Mouse (Mus musculus): ENCODE measurements around the gene Fam187b. TPM values are rescaled to one million over a fixed set of nuclear protein-coding genes. Genes with fewer than 3 reads are reported as not detected.
"Not testable (repeated sequence)": the region's sequence is repeated elsewhere in the genome, so short reads cannot be mapped to it uniquely, and the experiment has no call there.

The Fam187b gene
- 1.1 and 1.4 TPM in 2 replicates for polyA plus RNA-seq (2015; fragmentation: Nextera tagmentation; extraction: Ambion mirVana)

DNA sequence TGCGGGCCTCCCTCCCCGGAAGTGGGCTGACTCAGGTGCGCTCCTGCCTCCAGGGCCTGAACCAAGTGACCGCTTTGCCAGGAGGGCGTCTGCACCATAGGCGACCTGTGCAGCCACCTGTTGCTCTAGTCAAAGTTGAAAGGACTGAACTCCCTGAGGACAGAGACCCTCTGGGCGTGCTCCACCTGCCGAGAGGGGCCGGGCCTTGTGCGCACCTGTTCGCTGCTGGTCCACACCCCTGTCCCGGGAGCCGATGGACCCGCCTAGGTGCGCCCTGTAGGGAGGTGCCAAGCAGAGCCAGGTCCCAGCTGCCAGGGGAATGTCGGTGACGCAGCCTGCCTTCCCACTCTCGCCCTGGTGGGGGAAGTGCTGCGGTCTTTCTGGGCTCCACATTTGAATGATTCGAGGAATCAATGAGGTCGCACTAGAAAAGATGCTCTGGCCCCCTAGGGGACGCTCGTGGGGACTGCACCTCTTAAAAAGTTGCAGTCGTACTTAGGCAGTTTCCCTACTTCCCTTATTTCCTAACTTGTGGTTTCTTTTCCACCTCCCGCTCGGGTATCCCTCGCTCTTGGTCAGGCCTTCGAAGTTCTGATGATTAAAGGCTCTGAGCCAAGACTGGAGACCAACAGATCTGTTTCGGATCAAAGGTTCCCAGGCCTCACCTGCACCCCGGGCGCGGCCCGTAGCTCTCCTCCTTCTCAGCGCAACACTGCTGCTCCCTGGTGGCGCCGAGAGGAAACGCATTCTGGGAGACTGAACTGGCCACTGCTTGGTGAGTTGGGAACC is at the start of gene Fam187b:
Gene Fam187b, plus strand, starts transcription at position 290 of the 789 bp plus-strand sequence.
- Histone ChIP-seq H3K4me3 (peak within 1 kb of the TSS; percentile 56), H3K27ac (replicated peaks) (no peak within 1 kb of the TSS), H3K36me3 (no peaks in the 10 kb centered on the region), H3K4me2 (peak within 1 kb of the TSS; percentile 78), H3K9me3 (no peaks in the 10 kb centered on the region), H3K9ac (peak within 1 kb of the TSS; percentile 78), H3K27me3 (replicated peaks) (peaks cover 22% of the 10 kb centered on the region), H3K4me1 (peaks cover 11% of the 10 kb centered on the region)
- peak; percentile 49; the same call in 1 of the 2 replicates for ATAC-seq (ENCODE audit: extremely low read depth, insufficient number of reproducible peaks, low FRiP score, low TSS enrichment)
- 2% methylated on average over 37 of the region's 37 CpGs for WGBS

DNA sequence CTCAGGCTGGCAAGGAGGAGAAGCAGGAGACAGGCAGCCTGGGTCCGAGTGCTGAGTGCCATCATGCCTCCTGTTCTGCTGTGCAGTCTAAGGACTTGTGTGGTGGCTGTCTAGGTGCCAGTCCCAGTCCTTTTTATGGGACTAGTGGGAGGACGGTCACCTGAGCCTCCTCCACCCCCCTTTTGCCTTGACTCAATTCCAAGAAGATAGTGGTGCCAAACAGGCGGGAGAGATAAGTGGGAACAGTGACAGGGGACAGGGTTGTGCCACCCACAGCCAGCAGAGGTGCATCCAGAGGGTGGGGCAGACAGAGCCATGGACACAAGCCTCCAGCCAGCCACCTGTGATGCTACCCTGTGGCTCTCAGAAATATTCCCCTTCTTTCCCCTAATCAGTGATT is 49.5 kb upstream of the Fam187b start:
- no peaks in the 10 kb centered on the region for H3K36me3 ChIP-seq
- no peak overlapping the region for H3K9ac ChIP-seq
- H3K4me3 ChIP-seq, result no peak overlapping the region
- no peaks in the 10 kb centered on the region for H3K4me1 ChIP-seq
- no peak overlapping the region for H3K27ac ChIP-seq (replicated peaks)
- 37% methylated on average over 3 of the region's 3 CpGs for WGBS
- H3K27me3 ChIP-seq (replicated peaks), result 0 out of 2 replicates have a peak, but pooled peaks cover 3% of the 10 kb centered on the region
- H3K9me3 ChIP-seq, result no peaks in the 10 kb centered on the region
- H3K4me2 ChIP-seq, result no peak overlapping the region
- ATAC-seq (ENCODE audit: extremely low read depth, insufficient number of reproducible peaks, low FRiP score, low TSS enrichment), result no peak

DNA sequence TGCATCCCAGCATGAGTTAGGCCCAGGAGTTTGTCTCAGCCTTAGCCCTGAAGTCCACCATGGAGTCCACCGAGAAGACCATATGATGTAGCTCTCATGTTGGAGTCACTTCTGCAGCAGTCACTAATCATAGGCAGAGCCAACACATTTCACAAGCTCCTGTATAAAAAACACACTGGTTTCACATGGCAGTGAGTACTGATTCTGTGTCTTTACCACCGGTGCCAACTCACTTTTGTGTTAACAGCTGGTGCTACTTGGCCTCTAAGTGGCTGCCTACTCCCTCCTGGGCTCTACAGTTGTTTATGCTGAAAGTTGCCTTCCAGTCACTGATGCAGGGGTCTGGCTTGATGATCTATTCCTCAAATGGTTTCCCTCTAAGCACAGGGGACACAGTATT is 49.0 kb upstream of the Fam187b start, which contains the start of gene Hamp2:
Gene Hamp2, minus strand, starts transcription at position 101 of the 400 bp plus-strand sequence.
- H3K27me3 ChIP-seq (replicated peaks); H3K27ac ChIP-seq (replicated peaks); H3K4me1 ChIP-seq; ATAC-seq (ENCODE audit: extremely low read depth, insufficient number of reproducible peaks, low FRiP score, low TSS enrichment); H3K36me3 ChIP-seq; H3K4me2 ChIP-seq; H3K9me3 ChIP-seq; H3K4me3 ChIP-seq; H3K9ac ChIP-seq: not testable (repeated sequence)
- 68% methylated on average over 2 of the region's 2 CpGs for WGBS

DNA sequence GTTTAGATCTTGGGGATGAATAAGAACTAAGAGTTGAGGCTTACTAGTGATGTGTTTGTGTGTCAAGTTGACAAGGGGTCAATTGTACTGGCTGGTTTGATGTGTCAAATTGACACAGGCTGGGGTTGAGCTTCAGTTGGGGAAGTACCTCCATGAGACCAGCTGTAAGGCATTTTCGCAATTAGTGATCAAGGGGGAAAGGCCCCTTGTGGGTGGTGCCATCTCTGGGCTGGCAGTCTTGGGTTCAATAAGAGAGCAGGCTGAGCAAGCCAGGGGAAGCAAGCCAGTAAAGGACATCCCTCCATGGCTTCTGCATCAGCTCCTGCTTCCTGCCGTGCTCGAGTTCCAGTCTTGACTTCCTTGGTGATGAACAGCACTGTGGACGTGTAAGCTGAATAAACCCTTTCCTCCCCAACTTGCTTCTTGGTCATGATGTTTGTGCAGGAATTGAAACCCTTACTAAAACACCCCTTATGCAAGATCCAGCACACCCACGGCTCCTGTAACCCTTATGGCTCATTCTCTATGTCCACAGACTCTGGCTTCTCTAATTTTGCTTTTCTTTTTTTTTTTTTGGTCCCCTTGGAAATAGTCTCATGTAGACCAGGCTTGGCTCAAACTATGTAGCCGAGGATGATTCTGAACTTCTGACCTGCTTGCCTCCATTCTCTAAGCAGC is 38.0 kb upstream of the Fam187b start:
- 64% methylated on average over 6 of the region's 6 CpGs for WGBS
- H3K36me3 ChIP-seq; H3K9ac ChIP-seq; H3K4me2 ChIP-seq; ATAC-seq (ENCODE audit: extremely low read depth, insufficient number of reproducible peaks, low FRiP score, low TSS enrichment); H3K9me3 ChIP-seq; H3K4me1 ChIP-seq; H3K27me3 ChIP-seq (replicated peaks); H3K27ac ChIP-seq (replicated peaks); H3K4me3 ChIP-seq: not testable (repeated sequence)

DNA sequence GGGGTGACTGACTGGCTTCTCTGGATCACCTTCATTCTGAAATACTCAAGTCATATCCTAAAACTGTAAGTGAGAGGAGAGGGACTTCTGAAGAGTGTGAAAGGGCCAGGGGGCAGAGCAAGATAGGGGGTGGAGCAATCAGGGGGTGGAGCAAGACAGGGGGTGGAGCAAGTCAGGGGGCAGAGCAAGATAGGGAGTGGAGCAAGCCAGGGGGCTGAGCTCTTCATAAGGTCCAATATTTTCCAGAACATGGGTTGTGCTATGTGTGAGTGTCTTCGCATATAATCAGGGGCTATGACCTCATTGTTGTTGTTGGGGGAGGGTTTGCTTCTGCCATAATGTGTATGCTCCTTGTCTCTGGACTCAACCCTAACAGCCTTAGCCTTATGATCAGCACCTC is 33.5 kb upstream of the Fam187b start:
- not testable (repeated sequence) for H3K4me1 ChIP-seq; H3K4me2 ChIP-seq; ATAC-seq (ENCODE audit: extremely low read depth, insufficient number of reproducible peaks, low FRiP score, low TSS enrichment); H3K36me3 ChIP-seq; H3K27me3 ChIP-seq (replicated peaks); H3K27ac ChIP-seq (replicated peaks); H3K9me3 ChIP-seq; H3K9ac ChIP-seq; H3K4me3 ChIP-seq
- WGBS, result 64% methylated on average over 1 of the region's 1 CpGs

DNA sequence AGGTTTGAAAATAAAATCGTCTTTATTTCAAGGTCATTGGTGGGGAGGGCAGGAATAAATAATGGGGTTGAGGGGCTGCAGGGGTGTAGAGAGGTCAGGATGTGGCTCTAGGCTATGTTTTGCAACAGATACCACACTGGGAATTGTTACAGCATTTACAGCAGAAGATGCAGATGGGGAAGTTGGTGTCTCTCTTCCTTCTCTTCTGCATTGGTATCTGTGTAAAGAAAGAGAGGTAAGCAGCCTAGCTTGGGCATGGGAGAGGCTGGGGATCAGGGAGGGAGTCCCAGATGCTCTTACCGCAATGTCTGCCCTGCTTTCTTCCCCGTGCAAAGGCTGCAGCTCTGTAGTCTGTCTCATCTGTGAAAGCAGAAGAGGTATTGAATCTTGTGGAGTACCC is 31.2 kb upstream of the Fam187b start:
- peaks cover 16% of the 10 kb centered on the region for H3K36me3 ChIP-seq
- H3K4me1 ChIP-seq; H3K9me3 ChIP-seq; H3K27ac ChIP-seq (replicated peaks); H3K9ac ChIP-seq; H3K4me2 ChIP-seq; H3K4me3 ChIP-seq; ATAC-seq (ENCODE audit: extremely low read depth, insufficient number of reproducible peaks, low FRiP score, low TSS enrichment); H3K27me3 ChIP-seq (replicated peaks): not testable (repeated sequence)
- 39% methylated on average over 3 of the region's 3 CpGs for WGBS

DNA sequence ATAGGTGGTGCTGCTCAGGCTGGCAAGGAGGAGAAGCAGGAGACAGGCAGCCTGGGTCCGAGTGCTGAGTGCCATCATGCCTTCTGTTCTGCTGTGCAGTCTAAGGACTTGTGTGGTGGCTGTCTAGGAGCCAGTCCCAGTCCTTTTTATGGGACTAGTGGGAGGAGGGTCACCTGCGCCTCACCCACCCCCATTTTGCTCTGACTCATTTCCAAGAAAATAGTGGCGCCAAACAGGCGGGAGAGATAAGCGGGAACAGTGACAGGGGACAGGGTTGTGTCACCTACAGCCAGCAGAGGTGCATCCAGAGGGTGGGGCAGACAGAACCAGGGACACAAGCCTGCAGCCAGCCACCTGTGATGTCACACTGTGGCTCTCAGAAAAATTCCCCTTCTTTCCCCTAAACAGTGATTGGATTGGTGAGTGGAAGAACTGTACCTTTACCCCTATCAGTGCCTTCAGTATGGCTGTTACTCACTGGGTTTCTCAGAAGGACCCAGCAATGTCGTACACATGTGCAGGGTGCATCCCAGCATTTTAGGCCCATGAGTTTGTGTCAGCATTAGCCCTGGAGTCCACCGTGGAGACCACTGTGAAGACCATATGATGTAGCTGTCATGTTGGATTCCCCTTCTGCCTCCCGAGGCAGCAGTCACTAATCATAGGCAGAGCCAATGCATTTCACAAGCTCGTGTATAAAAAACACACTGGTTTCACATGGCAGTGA is 29.5 kb upstream of the Fam187b start, which contains the start of gene Hamp:
Gene Hamp, minus strand, starts transcription at position 124 of the 727 bp plus-strand sequence.
- H3K4me3 ChIP-seq, result no peak within 1 kb of the TSS
- no peaks in the 10 kb centered on the region for H3K9me3 ChIP-seq
- WGBS, result 49% methylated on average over 9 of the region's 9 CpGs
- no peaks in the 10 kb centered on the region for H3K4me1 ChIP-seq
- H3K36me3 ChIP-seq, result peaks cover 23% of the 10 kb centered on the region
- ATAC-seq (ENCODE audit: extremely low read depth, insufficient number of reproducible peaks, low FRiP score, low TSS enrichment), result no peak
- H3K27me3 ChIP-seq (replicated peaks), result no peaks in the 10 kb centered on the region
- no peak within 1 kb of the TSS for H3K27ac ChIP-seq (replicated peaks)
- H3K4me2 ChIP-seq, result no peak within 1 kb of the TSS
- no peak within 1 kb of the TSS for H3K9ac ChIP-seq

DNA sequence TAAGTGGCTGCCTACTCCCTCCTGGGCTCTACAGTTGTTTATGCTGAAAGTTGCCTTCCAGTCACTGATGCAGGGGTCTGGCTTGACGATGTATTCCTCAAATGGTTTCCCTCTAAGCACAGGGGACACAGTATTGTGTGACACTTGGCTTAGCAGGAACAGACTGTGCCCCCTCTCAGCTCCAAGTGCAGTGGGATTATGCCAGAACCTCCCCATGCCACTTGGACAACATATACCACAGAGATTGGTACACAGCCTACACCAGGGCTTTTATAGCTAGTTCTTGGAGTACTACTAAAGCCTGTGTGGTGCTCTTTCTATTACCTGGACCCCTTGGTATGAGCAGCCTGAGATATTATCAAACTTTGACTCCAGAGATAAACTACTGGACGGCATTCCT is 28.9 kb upstream of the Fam187b start:
- H3K4me3 ChIP-seq; H3K9me3 ChIP-seq; H3K27ac ChIP-seq (replicated peaks); ATAC-seq (ENCODE audit: extremely low read depth, insufficient number of reproducible peaks, low FRiP score, low TSS enrichment); H3K9ac ChIP-seq; H3K4me1 ChIP-seq; H3K4me2 ChIP-seq; H3K27me3 ChIP-seq (replicated peaks): not testable (repeated sequence)
- H3K36me3 ChIP-seq, result peaks cover 30% of the 10 kb centered on the region
- WGBS, result 47% methylated on average over 2 of the region's 2 CpGs

DNA sequence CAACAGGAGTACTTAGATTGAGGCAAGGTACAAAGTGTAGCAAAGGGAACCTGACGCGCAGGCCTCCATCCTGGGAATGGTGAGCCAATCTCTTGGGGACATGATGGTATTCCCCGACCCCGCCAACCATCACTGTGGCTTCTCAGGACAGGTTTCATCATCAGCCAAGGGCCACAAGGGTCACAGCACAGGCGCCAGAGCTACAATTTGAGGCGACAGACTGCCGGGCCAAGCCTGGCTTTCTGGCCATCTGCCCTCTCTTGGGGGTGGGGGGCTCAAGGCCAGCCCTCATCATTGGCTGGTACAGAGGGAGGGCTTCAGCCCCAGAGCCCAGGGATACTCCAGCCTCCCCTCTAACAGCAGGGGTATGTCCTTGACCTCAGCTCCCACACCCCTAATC is 28.1 kb upstream of the Fam187b start:
- H3K4me2 ChIP-seq; H3K4me3 ChIP-seq; H3K9me3 ChIP-seq; H3K27me3 ChIP-seq (replicated peaks); H3K4me1 ChIP-seq; H3K27ac ChIP-seq (replicated peaks); ATAC-seq (ENCODE audit: extremely low read depth, insufficient number of reproducible peaks, low FRiP score, low TSS enrichment); H3K9ac ChIP-seq: not testable (repeated sequence)
- 86% methylated on average over 7 of the region's 7 CpGs for WGBS
- H3K36me3 ChIP-seq, result peaks cover 37% of the 10 kb centered on the region

DNA sequence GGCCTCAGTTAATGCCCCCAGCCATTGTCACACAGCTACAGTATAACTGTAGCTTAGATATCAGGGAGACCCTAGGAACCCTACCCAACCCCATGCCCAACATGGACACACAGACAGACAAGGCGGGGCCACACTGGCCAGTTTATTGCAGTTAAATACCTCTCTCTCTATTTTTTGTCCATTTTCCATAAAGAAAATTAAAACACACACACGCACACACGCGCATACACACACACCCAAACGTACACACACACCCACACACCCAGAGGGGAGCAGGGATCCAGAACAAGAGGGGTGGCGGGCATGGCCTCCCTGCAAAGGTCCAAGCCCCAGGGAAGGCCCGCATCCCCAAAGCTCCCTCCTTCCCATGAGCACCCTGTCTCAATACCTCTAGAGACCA is 27.7 kb upstream of the Fam187b start:
- H3K27ac ChIP-seq (replicated peaks), result no peak overlapping the region
- peaks cover 41% of the 10 kb centered on the region for H3K36me3 ChIP-seq
- no peaks in the 10 kb centered on the region for H3K27me3 ChIP-seq (replicated peaks)
- ATAC-seq (ENCODE audit: extremely low read depth, insufficient number of reproducible peaks, low FRiP score, low TSS enrichment), result no peak
- H3K4me3 ChIP-seq, result no peak overlapping the region
- no peak overlapping the region for H3K9ac ChIP-seq
- no peak overlapping the region for H3K4me2 ChIP-seq
- H3K9me3 ChIP-seq, result no peaks in the 10 kb centered on the region
- WGBS, result 94% methylated on average over 7 of the region's 7 CpGs
- H3K4me1 ChIP-seq, result no peaks in the 10 kb centered on the region

DNA sequence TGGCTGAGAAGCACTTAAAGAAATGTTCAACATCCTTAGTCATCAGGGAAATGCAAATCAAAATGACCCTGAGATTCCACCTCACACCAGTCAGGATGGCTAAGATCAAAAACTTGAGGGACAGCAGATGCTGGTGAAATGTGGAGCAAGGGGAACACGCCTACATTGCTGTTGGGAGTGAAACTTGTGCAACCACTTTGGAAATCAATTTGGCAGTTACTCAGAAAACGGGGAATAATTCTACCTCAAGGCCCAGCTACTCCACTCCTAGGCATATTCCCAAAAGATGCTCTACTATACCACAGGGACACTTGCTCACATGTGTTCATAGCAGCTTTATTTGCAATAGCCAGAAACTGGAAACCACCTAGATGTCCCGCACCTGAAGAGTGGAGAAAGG is 23.7 kb upstream of the Fam187b start:
- H3K4me3 ChIP-seq; H3K4me1 ChIP-seq; H3K27me3 ChIP-seq (replicated peaks); H3K4me2 ChIP-seq; H3K9ac ChIP-seq; ATAC-seq (ENCODE audit: extremely low read depth, insufficient number of reproducible peaks, low FRiP score, low TSS enrichment); H3K9me3 ChIP-seq; H3K27ac ChIP-seq (replicated peaks): not testable (repeated sequence)
- 86% methylated on average over 3 of the region's 3 CpGs for WGBS
- H3K36me3 ChIP-seq, result peaks cover 82% of the 10 kb centered on the region
